Comparison of ENCODE assay signal across 22 mouse cellular contexts in the genomic region with DNA sequence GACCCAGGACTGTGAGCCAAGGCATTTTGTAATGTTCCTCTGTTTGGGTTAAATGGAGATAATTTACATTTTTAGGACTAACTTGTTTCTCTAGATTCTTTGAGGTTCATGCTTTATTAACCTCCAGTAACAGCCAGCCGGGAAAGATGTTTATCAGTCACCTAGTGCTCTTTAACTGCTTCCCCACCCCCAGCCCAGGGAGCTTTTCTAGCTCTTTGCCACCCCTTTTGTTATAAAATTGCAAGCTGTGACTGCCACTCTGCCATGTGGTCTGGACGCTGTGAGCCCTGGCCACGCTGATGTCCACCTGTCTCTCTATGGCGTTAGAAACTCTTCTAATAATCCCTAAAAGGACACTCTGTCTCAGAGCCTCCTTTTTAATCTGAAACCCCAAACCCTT. TPM values are rescaled to one million over a fixed set of nuclear protein-coding genes. Genes with fewer than 3 reads are reported as not detected.
A peak's percentile ranks its signal among the peaks of the same experiment; 100 is the strongest.
DNase-seq lines count a peak whose midpoint lies in the region; ATAC-seq lines count a peak whose summit lies in the region.
"Had no signal": no experiment of that assay in that cellular context is flagged by ENCODE, and none has a peak within 500 bp of the region (broad histone marks: within the 10 kb centered on the region; RNA-seq: fewer than 3 reads in every experiment).

No protein-coding gene starts in this region.

- peak; percentile 63 for ATAC-seq in kidney, embryonic 15.5 days (replicated peaks; ENCODE audit: low FRiP score)
- ATAC-seq: activated CD4-positive, CD25-positive, alpha-beta regulatory T cell, adult 4 months; CD4-positive, CD25-positive, alpha-beta regulatory T cell, adult 4 months; hindbrain, postnatal 0 days; intestine, postnatal 0 days; liver, postnatal 0 days had no signal

- no peak overlapping the region for H3K9ac ChIP-seq in kidney, embryonic 15.5 days
- H3K9ac ChIP-seq: limb, embryonic 15.5 days; liver, postnatal 0 days; midbrain, embryonic 12.5 days; neural tube, embryonic 12.5 days had no signal

- intact Hi-C loops in gastrocnemius, postnatal 14 days (cut with DNase I; ENCODE audit: low total_unique reads): no loop called here

- H3K27ac ChIP-seq in kidney, embryonic 15.5 days: peak overlapping the region; percentile 52
- H3K27ac ChIP-seq: hindbrain, embryonic 10.5 days; hindbrain, postnatal 0 days; limb, embryonic 15.5 days; midbrain, embryonic 12.5 days; neural tube, embryonic 12.5 days had no signal

- no peaks in the 10 kb centered on the region for H3K27me3 ChIP-seq in kidney, embryonic 15.5 days
- H3K27me3 ChIP-seq: limb, embryonic 15.5 days; midbrain, embryonic 12.5 days; neural tube, embryonic 12.5 days had no signal

- 51% methylated on average over 4 of the region's 4 CpGs for WGBS in kidney, embryonic 15.5 days

- no peak overlapping the region for H3K4me3 ChIP-seq in kidney, embryonic 15.5 days (replicated peaks)
- H3K4me3 ChIP-seq: hindbrain, embryonic 10.5 days; limb, embryonic 15.5 days; midbrain, embryonic 12.5 days; neural tube, embryonic 12.5 days had no signal

- H3K36me3 ChIP-seq in kidney, embryonic 15.5 days: no peaks in the 10 kb centered on the region
- H3K36me3 ChIP-seq: G1E; hindbrain, embryonic 10.5 days; limb, embryonic 15.5 days; midbrain, embryonic 12.5 days; neural tube, embryonic 12.5 days had no signal

- no peaks in the 10 kb centered on the region for H3K9me3 ChIP-seq in kidney, embryonic 15.5 days (replicated peaks)
- H3K9me3 ChIP-seq: G1E; hindbrain, embryonic 10.5 days; limb, embryonic 15.5 days; midbrain, embryonic 12.5 days; neural tube, embryonic 12.5 days had no signal

- peak; percentile 23 for DNase-seq in cerebellum, adult 9-10 months
- DNase-seq in cerebellum, postnatal 4 days (ENCODE audit: low spot score in 2 of 2): no peak
- DNase-seq in cerebellum, postnatal 36 days: peak; percentile 15 to 19
- DNase-seq in kidney, postnatal 4 days: peak; percentile 54 to 71
- no peak for DNase-seq in frontal cortex, postnatal 10 days (ENCODE audit: low spot score in 2 of 2)
- no peak for DNase-seq in adipocyte (ENCODE audit: low spot score)
- DNase-seq in gastrocnemius, postnatal 14 days: no peak
- DNase-seq: adrenal gland, postnatal 14 days; gastrocnemius, postnatal 25 days; liver, postnatal 0 days; lung, postnatal 10 days; thymus, postnatal 14 days had no signal

- H3K4me1 ChIP-seq in kidney, embryonic 15.5 days: peaks cover 26% of the 10 kb centered on the region; the same call in 1 of the 2 replicates

- H3K4me2 ChIP-seq in kidney, embryonic 15.5 days: no peak overlapping the region
- H3K4me2 ChIP-seq: limb, embryonic 15.5 days; midbrain, embryonic 12.5 days; neural tube, embryonic 12.5 days had no signal

RNA-seq across cellular contexts. Expression of gene Cyb5b, which starts 6.9 kb away (rescaled TPM):
- polyA plus RNA-seq in kidney, embryonic 15.5 days (2015; fragmentation: Nextera tagmentation; extraction: Ambion mirVana): 131 and 133 TPM in 2 replicates
- total RNA-seq in gastrocnemius, postnatal 14 days (2021): 10 to 100 TPM; 21.9 to 25.3 TPM

RNA-seq across cellular contexts. Expression of gene Terf2, which starts 47.2 kb away (rescaled TPM):
- 17.5 and 18.2 TPM in 2 replicates for polyA plus RNA-seq in kidney, embryonic 15.5 days (2015; fragmentation: Nextera tagmentation; extraction: Ambion mirVana)
- total RNA-seq in gastrocnemius, postnatal 14 days (2021): 10 to 100 TPM; 10.1 to 15.9 TPM

Comparison
In these comparisons a context has a peak if more than half of its experiments do, and no peak if none do; other contexts are left out.
1. DNase-seq: peak in cerebellum, adult 9-10 months (single experiment), cerebellum, postnatal 36 days (2 of 2) and kidney, postnatal 4 days (2 of 2); none in cerebellum, postnatal 4 days (0 of 2), frontal cortex, postnatal 10 days (0 of 2), adipocyte (single experiment) and gastrocnemius, postnatal 14 days (single experiment).